Mouse (Mus musculus) CH12.LX (cell line): Measurements from ENCODE around the gene Tmem104. TPM values are rescaled to one million over a fixed set of nuclear protein-coding genes. Genes with fewer than 3 reads are reported as not detected.

Experiments
- DNase-seq: peaks from one replicate; pipeline ENCODE4 v3.0.0-alpha.2; 2013; ENCODE audit errors: extremely low read depth
- H3K27ac ChIP-seq: 2 replicates; pipeline ENCODE4 v1.5.1; 2012; ENCODE audit warnings: low read depth, mild to moderate bottlenecking, control low read depth, moderate library complexity; ENCODE audit not compliant: insufficient read depth
- H3K27me3 ChIP-seq: replicated peaks from 2 replicates; pipeline ENCODE3; 2012; ENCODE audit warnings: inconsistent platforms
- H3K36me3 ChIP-seq, 2 experiments: replicated peaks in 1 of 2; 2 replicates each; pipeline versions ENCODE3 to v1.6.1; 2012; ENCODE audit warnings: inconsistent platforms in 1 of 2, low read length in 1 of 2, mild to moderate bottlenecking in 1 of 2, mixed read lengths in 1 of 2, moderate library complexity in 1 of 2; ENCODE audit not compliant: control insufficient read depth in 1 of 2, insufficient read depth in 1 of 2
- H3K4me1 ChIP-seq, 2 experiments: 2 replicates each; pipeline ENCODE4 v1.6.1; 2012; ENCODE audit warnings: inconsistent platforms in 1 of 2, moderate library complexity in 1 of 2; ENCODE audit not compliant: insufficient read depth in 2 of 2, control insufficient read depth in 1 of 2
- H3K4me2 ChIP-seq: 2 replicates; pipeline ENCODE4 v1.6.1; 2012; ENCODE audit warnings: low read depth, mild to moderate bottlenecking, control low read depth; ENCODE audit not compliant: poor library complexity, insufficient read depth, severe bottlenecking
- H3K4me3 ChIP-seq, 3 experiments: fragments of 150-350 bp in 1 of 3; sonication (generic) in 1 of 3; replicated peaks in 1 of 3; 2 replicates each; pipeline versions ENCODE3 to v1.5.1; 2011 to 2012; ENCODE audit warnings: low read depth in 2 of 3, low read length in 2 of 3, mild to moderate bottlenecking in 2 of 3, moderate library complexity in 2 of 3, control low read depth in 1 of 3, improper control_type of control experiment in 1 of 3, inconsistent platforms in 1 of 3, mixed read lengths in 1 of 3; ENCODE audit not compliant: poor library complexity in 1 of 3
- H3K79me2 ChIP-seq: replicated peaks from 2 replicates; pipeline ENCODE4 v1.6.1; 2012; ENCODE audit warnings: mild to moderate bottlenecking, moderate library complexity; ENCODE audit not compliant: control insufficient read depth, poor library complexity, insufficient read depth, severe bottlenecking; ENCODE audit errors: extremely low read depth
- H3K9ac ChIP-seq: 2 replicates; pipeline ENCODE4 v1.6.1; 2012; ENCODE audit warnings: low read depth, mild to moderate bottlenecking, control low read depth, moderate library complexity; ENCODE audit not compliant: insufficient read depth
- H3K9me3 ChIP-seq: replicated peaks from 2 replicates; pipeline ENCODE3; 2012; ENCODE audit warnings: low read length, inconsistent platforms, mixed read lengths
- BHLHE40 ChIP-seq: IDR thresholded peaks from 2 replicates; pipeline ENCODE4 v1.6.1; 2011; ENCODE audit warnings: mild to moderate bottlenecking, low read depth, low read length, improper control_type of control experiment
- CHD2 ChIP-seq: IDR thresholded peaks from 2 replicates; pipeline ENCODE4 v1.6.1; 2011; ENCODE audit warnings: low read length, improper control_type of control experiment
- E2F4 ChIP-seq: IDR thresholded peaks from 2 replicates; pipeline ENCODE4 v1.6.1; 2011; ENCODE audit warnings: low read depth, low read length, improper control_type of control experiment; ENCODE audit not compliant: insufficient replicate concordance
- ELF1 ChIP-seq: IDR thresholded peaks from 2 replicates; pipeline ENCODE4 v1.6.1; 2014; ENCODE audit warnings: low read depth, mild to moderate bottlenecking, inconsistent platforms, low read length, improper control_type of control experiment
- ETS1 ChIP-seq: conservative IDR thresholded peaks from 2 replicates; pipeline ENCODE4 v1.6.1; 2012; ENCODE audit warnings: low read depth, mild to moderate bottlenecking, inconsistent platforms, low read length, improper control_type of control experiment, moderate library complexity
- HCFC1 ChIP-seq: IDR thresholded peaks from 2 replicates; pipeline ENCODE4 v1.6.1; 2012; ENCODE audit warnings: low read depth, mild to moderate bottlenecking, inconsistent platforms, low read length, improper control_type of control experiment
- IRF4 ChIP-seq: IDR thresholded peaks from 2 replicates; pipeline ENCODE4 v1.6.1; 2014; ENCODE audit warnings: low read depth, mild to moderate bottlenecking, inconsistent platforms, low read length, improper control_type of control experiment
- JUN ChIP-seq: IDR thresholded peaks from 2 replicates; pipeline ENCODE4 v1.6.1; 2011; ENCODE audit warnings: low read depth, mild to moderate bottlenecking, low read length, improper control_type of control experiment, moderate library complexity; ENCODE audit not compliant: insufficient read depth
- JUND ChIP-seq: conservative IDR thresholded peaks from 2 replicates; pipeline ENCODE4 v1.6.1; 2011; ENCODE audit warnings: low read depth, low read length, improper control_type of control experiment
- MAFK ChIP-seq: IDR thresholded peaks from 2 replicates; pipeline ENCODE4 v1.6.1; 2011; ENCODE audit warnings: low read length, improper control_type of control experiment; ENCODE audit not compliant: insufficient replicate concordance
- MAX ChIP-seq: IDR thresholded peaks from 2 replicates; pipeline ENCODE4 v1.6.1; 2011; ENCODE audit warnings: low read length, improper control_type of control experiment
- MAZ ChIP-seq: IDR thresholded peaks from 2 replicates; pipeline ENCODE4 v1.6.1; 2012; ENCODE audit warnings: low read depth, mild to moderate bottlenecking, inconsistent platforms, low read length, improper control_type of control experiment, moderate library complexity
- MXI1 ChIP-seq: IDR thresholded peaks from 2 replicates; pipeline ENCODE4 v1.6.1; 2011; ENCODE audit warnings: mild to moderate bottlenecking, low read depth, low read length, improper control_type of control experiment
- POLR2AphosphoS2 ChIP-seq: IDR thresholded peaks from 2 replicates; pipeline ENCODE4 v1.6.1; 2011; ENCODE audit warnings: low read depth, low read length, improper control_type of control experiment
- RAD21 ChIP-seq: IDR thresholded peaks from 2 replicates; pipeline ENCODE4 v1.6.1; 2011; ENCODE audit warnings: low read depth, mild to moderate bottlenecking, low read length, improper control_type of control experiment, moderate library complexity
- SIN3A ChIP-seq: IDR thresholded peaks from 2 replicates; pipeline ENCODE4 v1.6.1; 2012; ENCODE audit warnings: low read length, improper control_type of control experiment, inconsistent platforms
- UBTF ChIP-seq: IDR thresholded peaks from 2 replicates; pipeline ENCODE4 v1.6.1; 2012; ENCODE audit warnings: low read depth, mild to moderate bottlenecking, inconsistent platforms, low read length, improper control_type of control experiment, moderate library complexity
- USF2 ChIP-seq: conservative IDR thresholded peaks from 2 replicates; pipeline ENCODE4 v1.6.1; 2011; ENCODE audit warnings: low read depth, low read length, improper control_type of control experiment
- ZMIZ1 ChIP-seq: IDR thresholded peaks from 2 replicates; pipeline ENCODE4 v1.6.1; 2012; ENCODE audit warnings: low read depth, mild to moderate bottlenecking, inconsistent platforms, low read length, improper control_type of control experiment
- dilution Hi-C: fragments of 300-500 bp; cut with MboI; formaldehyde crosslinking; loops from 2 replicates; pipeline ENCODE4 v1.14.3; 2020; ENCODE audit warnings: low sequenced_read_pairs; ENCODE audit not compliant: extremely low pct_unique_long_range_greater_than_20kb, extremely low pct_ligation_motif_present
- in situ Hi-C: fragments of 300-500 bp; cut with MboI; formaldehyde crosslinking; loops from 3 replicates; pipeline ENCODE4 v1.14.3; 2019; ENCODE audit warnings: low sequenced_read_pairs, low pct_ligation_motif_present, low pct_unique_long_range_greater_than_20kb, mixed read lengths
- polyA plus RNA-seq: library from polyadenylated mRNA; unstranded; fragments of >175 nt; gene quantifications from 2 replicates; pipeline ENCODE4 v1.2.1, GENCODE M21; 2012; ENCODE audit warnings: low read depth; ENCODE audit not compliant: insufficient read length
- total RNA-seq, 2 experiments: library from RNA; depleted of rRNA; stranded (reverse); fragments of 300-350 nt in 1 of 2; fragments of >200 nt in 1 of 2; gene quantifications; 2 replicates each; pipeline ENCODE4 v1.2.3; 2012 to 2014

Gene Tmem104
- total and polyA plus RNA-seq, 3 experiments: 3.5 to 16.1 (median 10.8) TPM

- no peak overlapping the region for H3K27ac ChIP-seq
- H3K4me2 ChIP-seq: peak overlapping the region; percentile 77
- peaks cover 40% of the 10 kb centered on the region for H3K79me2 ChIP-seq
- DNase-seq: no peak
- H3K9ac ChIP-seq: peak overlapping the region; percentile 46
- no peak for TF ChIP-seq USF2
- TF ChIP-seq CHD2: peak; percentile 92
- no peak for TF ChIP-seq POLR2AphosphoS2
- TF ChIP-seq JUN: no peak
- TF ChIP-seq MAFK: no peak
- TF ChIP-seq RAD21: no peak
- TF ChIP-seq HCFC1: no peak
- no peak for TF ChIP-seq MAX
- TF ChIP-seq BHLHE40: 0 out of 2 replicates have a peak, but pooled peaks have one; percentile 20
- no peak for TF ChIP-seq ETS1
- no peak for TF ChIP-seq IRF4
- TF ChIP-seq SIN3A: peak; percentile 52
- no peak for TF ChIP-seq E2F4
- TF ChIP-seq JUND: no peak
- peak; percentile 59 for TF ChIP-seq MXI1
- no peak for TF ChIP-seq ZMIZ1
- TF ChIP-seq ELF1: peak; percentile 36; the same call in 1 of the 2 replicates
- TF ChIP-seq UBTF: no peak
- H3K36me3 ChIP-seq: peaks cover 7 to 39% of the 10 kb centered on the region in 2 experiments
- H3K9me3 ChIP-seq: peaks cover 2% of the 10 kb centered on the region
- dilution Hi-C loops: no loop called here
- H3K4me3 ChIP-seq: peak overlapping the region; percentile 69 to 98 (median 86)
- peaks cover 16 to 49% of the 10 kb centered on the region in 2 experiments for H3K4me1 ChIP-seq
- in situ Hi-C loops: loop anchor here (5.0 kb wide), 3 partner anchors 33 to 108 kb away; no protein-coding TSS in a partner anchor
- H3K27me3 ChIP-seq: no peaks in the 10 kb centered on the region
These were observed 22.8 kb upstream of the Tmem104 start for GRCm38 (mm10) chr11:115164341-115164975.

- Histone ChIP-seq H3K36me3 (peaks cover 7 to 42% of the 10 kb centered on the region in 2 experiments), H3K4me2 (peak overlapping the region; percentile 77), H3K27ac (no peak overlapping the region), H3K4me3 (peak overlapping the region; percentile 69 to 98 (median 86)), H3K27me3 (no peaks in the 10 kb centered on the region), H3K79me2 (peaks cover 40% of the 10 kb centered on the region), H3K9ac (peak overlapping the region; percentile 46), H3K4me1 (peaks cover 16 to 49% of the 10 kb centered on the region in 2 experiments), H3K9me3 (no peaks in the 10 kb centered on the region)
- no peak for DNase-seq
- in situ Hi-C loops (loop anchor here (5.0 kb wide), 3 partner anchors 32 to 107 kb away; no protein-coding TSS in a partner anchor), dilution Hi-C loops (no loop called here)
- TF ChIP-seq MAZ (0 out of 2 replicates have a peak, but pooled peaks have one; percentile 17), JUND (no peak)
These were observed 22.3 kb upstream of the Tmem104 start for GRCm38 (mm10) chr11:115164976-115165374.
